Mouse (Mus musculus) kidney, adult 9 months (tissue): ENCODE measurements at regions not wholly inside any gene's neighbourhood (a gene's known extent, or its start where the extent isn't known, plus 50 kb on each side); places are given as distances from the start of the nearest gene placed in this dataset.
"Not testable (repeated sequence)": the region's sequence is repeated elsewhere in the genome, so short reads cannot be mapped to it uniquely, and the experiment has no call there.

Experiments used
- DNase-seq: peaks from one replicate; pipeline ENCODE4 v3.0.0; 2022

- DNase-seq = no peak
Measured at GRCm38 (mm10) chr12:16374331-16374996, 236.3 kb downstream of the Lpin1 start.

- DNase-seq = no peak
Measured at GRCm38 (mm10) chr12:16370061-16370460, 240.7 kb downstream of the Lpin1 start.

GRCm38 (mm10) chr12:16362341-16362740 lies 248.4 kb downstream of the Lpin1 start:
- no peak for DNase-seq

GRCm38 (mm10) chr12:16358831-16359230 lies 251.9 kb downstream of the Lpin1 start:
- DNase-seq = no peak

GRCm38 (mm10) chr12:16354711-16355110 lies 256.1 kb downstream of the Lpin1 start:
- DNase-seq = no peak

- no peak for DNase-seq
Measured at GRCm38 (mm10) chr12:16351751-16352150, 259.0 kb downstream of the Lpin1 start.

GRCm38 (mm10) chr12:16349310-16349709 lies 261.5 kb downstream of the Lpin1 start:
- DNase-seq = no peak

- DNase-seq = no peak
Measured at GRCm38 (mm10) chr12:16344021-16344420, 266.7 kb downstream of the Lpin1 start.

- not testable (repeated sequence) for DNase-seq
Measured at GRCm38 (mm10) chr12:16342030-16342429, 268.7 kb downstream of the Lpin1 start.

GRCm38 (mm10) chr12:16331456-16331855 lies 279.3 kb downstream of the Lpin1 start:
- no peak for DNase-seq

- DNase-seq = no peak
Measured at GRCm38 (mm10) chr12:16329129-16329528, 281.6 kb downstream of the Lpin1 start.

GRCm38 (mm10) chr12:16320536-16321402 lies 290.0 kb downstream of the Lpin1 start:
- peak; percentile 5 for DNase-seq

GRCm38 (mm10) chr12:16308101-16308500 lies 302.7 kb downstream of the Lpin1 start:
- DNase-seq = no peak

- DNase-seq = no peak
Measured at GRCm38 (mm10) chr12:16304701-16305377, 305.9 kb downstream of the Lpin1 start.

GRCm38 (mm10) chr12:16285061-16285460 lies 325.7 kb downstream of the Lpin1 start:
- no peak for DNase-seq

GRCm38 (mm10) chr12:16279146-16279545 lies 331.6 kb downstream of the Lpin1 start:
- DNase-seq = no peak

GRCm38 (mm10) chr12:16277567-16278332 lies 333.0 kb downstream of the Lpin1 start:
- DNase-seq = no peak

GRCm38 (mm10) chr12:16277144-16277543 lies 333.6 kb downstream of the Lpin1 start:
- no peak for DNase-seq

- no peak for DNase-seq
Measured at GRCm38 (mm10) chr12:16276301-16276700, 334.5 kb downstream of the Lpin1 start.

GRCm38 (mm10) chr12:16272441-16272840 lies 338.3 kb downstream of the Lpin1 start:
- DNase-seq = no peak

GRCm38 (mm10) chr12:16270876-16271275 lies 339.9 kb downstream of the Lpin1 start:
- no peak for DNase-seq

GRCm38 (mm10) chr12:16269706-16270105 lies 341.1 kb downstream of the Lpin1 start:
- no peak for DNase-seq
